Mouse (Mus musculus) kidney, adult 2 months (tissue): Measurements from ENCODE around the gene Gm11938.

ENCODE experiments used
- CTCF ChIP-seq: fragments of 200-500 bp; conservative IDR thresholded peaks from 2 replicates; pipeline ENCODE4 v1.5.1; 2011; ENCODE audit warnings: low read depth, mild to moderate bottlenecking, control low read depth, low read length, moderate library complexity, mixed read lengths; ENCODE audit not compliant: insufficient read depth, insufficient read length
- POLR2A ChIP-seq: fragments of 200-500 bp; IDR thresholded peaks from one replicate; pipeline ENCODE4 v1.6.1; 2011; ENCODE audit warnings: low read depth, low read length, control low read depth

GRCm38 (mm10) chr11:99557976-99558745, 44.9 kb downstream of the Gm11938 start:
- no peak for TF ChIP-seq CTCF
- TF ChIP-seq POLR2A, result no peak
